ENCODE assay signal across 8 mouse cellular contexts in the genomic region with DNA sequence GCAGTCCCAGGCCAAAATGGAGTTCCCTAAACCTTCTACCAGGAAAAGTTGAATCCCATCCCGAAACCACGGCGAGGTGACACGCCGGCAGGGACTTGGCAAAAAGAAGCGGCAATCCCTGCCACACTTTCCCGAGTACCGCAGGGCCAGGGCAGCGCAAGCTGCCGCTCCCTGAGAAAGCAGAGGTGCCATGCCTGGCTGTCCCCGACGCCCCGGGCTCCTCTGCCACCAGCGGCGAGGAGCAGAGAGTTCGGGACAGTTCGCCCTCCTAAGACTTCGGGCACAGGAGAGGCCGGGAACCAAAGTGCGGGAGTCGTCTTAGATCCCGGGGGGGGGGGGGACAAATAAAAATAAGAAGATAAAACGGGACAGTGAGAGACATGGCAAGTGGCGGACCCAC. TPM values are rescaled to one million over a fixed set of nuclear protein-coding genes. Genes with fewer than 3 reads are reported as not detected.
A peak's percentile ranks its signal among the peaks of the same experiment; 100 is the strongest.
DNase-seq lines count a peak whose midpoint lies in the region; ATAC-seq lines count a peak whose summit lies in the region.

No protein-coding gene starts in this region.

- peak; percentile 3 for DNase-seq in layer of hippocampus, adult 11-12 months (ENCODE audit: low spot score)
- DNase-seq in layer of hippocampus, adult 9-11 months, result no peak
- peak; percentile 20 for DNase-seq in ZHBTc4 (ENCODE audit: low read depth, low spot score)
- peak; percentile 21 for DNase-seq in embryo, embryonic 10.5 days (ENCODE audit: low spot score)
- peak; percentile 5 to 54 for DNase-seq in kidney, postnatal 25 days
- DNase-seq in midbrain, embryonic 11.5 days (ENCODE audit: low spot score, missing footprints), result peak; percentile 87
- DNase-seq in thymus, postnatal 14 days, result peak; percentile 22

- 17% methylated on average over 24 of the region's 24 CpGs for WGBS in heart, embryonic 14.5 days
- 19% methylated on average over 24 of the region's 24 CpGs for WGBS in midbrain, embryonic 11.5 days

- ATAC-seq in heart, embryonic 14.5 days (ENCODE audit: insufficient number of reproducible peaks, insufficient read depth, low FRiP score, low read depth), result 0 out of 2 replicates have a peak, but pooled peaks have one; percentile 17
- peak; percentile 36 for ATAC-seq in midbrain, embryonic 11.5 days (ENCODE audit: low FRiP score)

- H3K9ac ChIP-seq in heart, embryonic 14.5 days (ENCODE audit: low read length), result peak overlapping the region; percentile 74
- H3K9ac ChIP-seq in midbrain, embryonic 11.5 days (ENCODE audit: low read length), result peak overlapping the region; percentile 80

- H3K4me3 ChIP-seq in heart, embryonic 14.5 days (ENCODE audit: control insufficient read depth in 1 of 2, insufficient read depth in 1 of 2, low read depth in 1 of 2, low read length in 2 of 2), result peak overlapping the region; percentile 53 to 87
- H3K4me3 ChIP-seq in midbrain, embryonic 11.5 days (ENCODE audit: low read depth, low read length), result peak overlapping the region; percentile 59

- peak overlapping the region; percentile 86 to 89 for H3K27ac ChIP-seq in heart, embryonic 14.5 days (replicated peaks in 1 of 2; ENCODE audit: control insufficient read depth in 1 of 2, insufficient read depth in 1 of 2, low read depth in 2 of 2, low read length in 2 of 2)
- peak overlapping the region; percentile 69; the same call in 1 of the 2 replicates for H3K27ac ChIP-seq in midbrain, embryonic 11.5 days (ENCODE audit: low read depth, low read length)

- peak overlapping the region; percentile 64 for H3K4me2 ChIP-seq in heart, embryonic 14.5 days (ENCODE audit: low read length)
- peak overlapping the region; percentile 55 for H3K4me2 ChIP-seq in midbrain, embryonic 11.5 days

- peaks cover 0 to 11% of the 10 kb centered on the region in 2 experiments; a peak in 2 of 4 replicates for H3K4me1 ChIP-seq in heart, embryonic 14.5 days (ENCODE audit: control insufficient read depth in 2 of 2, insufficient read depth in 2 of 2, low read length in 2 of 2)
- H3K4me1 ChIP-seq in midbrain, embryonic 11.5 days (ENCODE audit: control insufficient read depth, insufficient read depth, low read length), result no peaks in the 10 kb centered on the region; the same call in 1 of the 2 replicates

- no peaks in the 10 kb centered on the region for H3K27me3 ChIP-seq in heart, embryonic 14.5 days (ENCODE audit: control insufficient read depth, insufficient read depth, low read length)
- H3K27me3 ChIP-seq in midbrain, embryonic 11.5 days (ENCODE audit: control insufficient read depth, insufficient read depth, low read length), result no peaks in the 10 kb centered on the region

- no peaks in the 10 kb centered on the region for H3K9me3 ChIP-seq in heart, embryonic 14.5 days (ENCODE audit: control insufficient read depth, low read length)
- H3K9me3 ChIP-seq in midbrain, embryonic 11.5 days (ENCODE audit: control insufficient read depth, low read length), result no peaks in the 10 kb centered on the region

- H3K36me3 ChIP-seq in heart, embryonic 14.5 days (ENCODE audit: control insufficient read depth, insufficient read depth, low read length), result no peaks in the 10 kb centered on the region
- H3K36me3 ChIP-seq in midbrain, embryonic 11.5 days (ENCODE audit: control insufficient read depth, insufficient read depth, low read length), result no peaks in the 10 kb centered on the region

RNA-seq across cellular contexts. Expression of a gene that starts 9.5 kb away (rescaled TPM):
- 59.2 and 67.4 TPM in 2 replicates for polyA plus RNA-seq in heart, embryonic 14.5 days (2014; fragmentation: Nextera tagmentation; extraction: Ambion mirVana)
- 106 and 121 TPM in 2 replicates for polyA plus RNA-seq in midbrain, embryonic 11.5 days (2014; fragmentation: Nextera tagmentation; extraction: Ambion mirVana)
